Mouse (Mus musculus) lung, adult 2 months (tissue): ENCODE results near the gene Acvrl1. TPM values are rescaled to one million over a fixed set of nuclear protein-coding genes. Genes with fewer than 3 reads are reported as not detected.

Experiments used
- DNase-seq: peaks from one replicate; pipeline ENCODE4 v3.0.0; 2022
- H3K4me1 ChIP-seq: fragments of 200-500 bp; 2 replicates; pipeline ENCODE4 v1.6.1; 2011; ENCODE audit warnings: low read length; ENCODE audit not compliant: control insufficient read depth, insufficient read depth
- H3K4me3 ChIP-seq: fragments of 200-500 bp; replicated peaks from 2 replicates; pipeline ENCODE3; 2011; ENCODE audit warnings: low read depth, mild to moderate bottlenecking, control low read depth, low read length; ENCODE audit errors: extremely low read depth
- CTCF ChIP-seq: fragments of 200-500 bp; IDR thresholded peaks from 2 replicates; pipeline ENCODE4 v1.5.1; 2011; ENCODE audit warnings: mild to moderate bottlenecking, low read length, control low read depth; ENCODE audit not compliant: insufficient read depth
- WGBS: fragments of 180-500 bp; shearing (Covaris S2); methylation state at CpG from one replicate; pipeline ENCODE4 v1.1.7; 2018; 5-methylcytosine and 5-hydroxymethylcytosine counted together
- polyA plus RNA-seq: library from polyadenylated mRNA; depleted of rRNA; stranded (reverse); fragments of >200 nt; gene quantifications from 2 replicates; pipeline ENCODE4 v1.2.3, GENCODE M21; 2012; rRNA removed

The Acvrl1 gene
- polyA plus RNA-seq, 1 experiment = 695 TPM

- TF ChIP-seq CTCF = no peak
- no peak overlapping the region for H3K4me3 ChIP-seq
- peaks cover 24% of the 10 kb centered on the region for H3K4me1 ChIP-seq
- 89% methylated on average over 6 of the region's 6 CpGs for WGBS
- DNase-seq = no peak
These were observed 65.6 kb downstream of the Acvrl1 start for GRCm38 (mm10) chr15:101193971-101194370.

Other genes starting within 250 kb of the Acvrl1 start
- gene Gm47841, start 81.1 kb upstream of the Acvrl1 start, polyA plus RNA-seq = 0.15 and 0.22 TPM in 2 replicates
- gene Fignl2, start 50.0 kb upstream of the Acvrl1 start, polyA plus RNA-seq = 9.3 and 10.6 TPM in 2 replicates
- gene Ankrd33, start 12.8 kb upstream of the Acvrl1 start, polyA plus RNA-seq = 0.10 and 0.28 TPM in 2 replicates
- gene Acvr1b, start 45.5 kb downstream of the Acvrl1 start, polyA plus RNA-seq = 45.8 and 57.2 TPM in 2 replicates
- 36.6 and 58.8 TPM in 2 replicates for gene Grasp, start 95.7 kb downstream of the Acvrl1 start, polyA plus RNA-seq
- 40.0 and 43.4 TPM in 2 replicates for gene Nr4a1, start 125.7 kb downstream of the Acvrl1 start, polyA plus RNA-seq
- gene Atg101, start 155.8 kb downstream of the Acvrl1 start, polyA plus RNA-seq = 36.1 and 38.6 TPM in 2 replicates
- gene 6030408B16Rik, start 164.7 kb downstream of the Acvrl1 start, polyA plus RNA-seq = 35.1 and 39.4 TPM in 2 replicates
- gene Krt80, start 241.6 kb downstream of the Acvrl1 start, polyA plus RNA-seq = 130 and 155 TPM in 2 replicates